Mouse (Mus musculus): Measurements from ENCODE around the gene Rnase11.
A peak's percentile ranks its signal among the peaks of the same experiment; 100 is the strongest.

Gene Rnase11

GRCm38 (mm10) chr14:51008781-51009180 is 41.2 kb downstream of the Rnase11 start:
- DNase-seq (ENCODE audit: low spot score in 2 of 2): no peak

GRCm38 (mm10) chr14:51007914-51008713 is 41.8 kb downstream of the Rnase11 start:
- DNase-seq (ENCODE audit: low spot score in 2 of 2): peak; percentile 18 to 48

- no peak for DNase-seq (ENCODE audit: low spot score in 2 of 2)
Measured at GRCm38 (mm10) chr14:51007152-51007801, 42.7 kb downstream of the Rnase11 start, which contains the start of gene Rnase10. TSS of gene Rnase10 (plus strand) at chr14:51007751.
